In genomic region chr13:35501351-35502146, GRCm38 (mm10) we compare ENCODE assay signal across 9 mouse cellular contexts.
DNase-seq lines count a peak whose midpoint lies in the region; ATAC-seq and TF ChIP-seq lines count a peak whose summit lies in the region.
"Had no signal": no experiment of that assay in that cellular context is flagged by ENCODE, and none has a peak within 500 bp of the region (broad histone marks: within the 10 kb centered on the region; RNA-seq: fewer than 3 reads in every experiment).

No protein-coding gene starts in this region.

- no peak for TF ChIP-seq EP300 in liver, postnatal 0 days (IDR thresholded peaks at IDR 0.05; ENCODE audit: low read depth)

- H3K27me3 ChIP-seq in embryonic facial prominence, embryonic 13.5 days, result no peaks in the 10 kb centered on the region
- H3K27me3 ChIP-seq in neural tube, embryonic 13.5 days, result no peaks in the 10 kb centered on the region
- H3K27me3 ChIP-seq in liver, postnatal 0 days (ENCODE audit: insufficient read depth, low read length), result no peaks in the 10 kb centered on the region
- H3K27me3 ChIP-seq: liver, embryonic 15.5 days had no signal

- ATAC-seq in embryonic facial prominence, embryonic 13.5 days (ENCODE audit: insufficient number of reproducible peaks, insufficient read depth, low FRiP score, low TSS enrichment, low read depth), result no peak
- 0 out of 2 replicates have a peak, but pooled peaks have one; percentile 28 for ATAC-seq in neural tube, embryonic 13.5 days (ENCODE audit: low read depth)
- ATAC-seq in liver, postnatal 0 days, result no peak

- H3K9ac ChIP-seq in embryonic facial prominence, embryonic 13.5 days, result no peak overlapping the region
- H3K9ac ChIP-seq in neural tube, embryonic 13.5 days, result no peak overlapping the region
- H3K9ac ChIP-seq in liver, postnatal 0 days (replicated peaks), result no peak overlapping the region
- H3K9ac ChIP-seq: liver, embryonic 15.5 days had no signal

- peak overlapping the region; percentile 57; the same call in 1 of the 2 replicates for H3K27ac ChIP-seq in embryonic facial prominence, embryonic 13.5 days
- H3K27ac ChIP-seq in neural tube, embryonic 13.5 days (replicated peaks), result peak overlapping the region; percentile 59
- no peak overlapping the region for H3K27ac ChIP-seq in liver, postnatal 0 days (ENCODE audit: low read depth)
- H3K27ac ChIP-seq: liver, embryonic 15.5 days had no signal

- H3K4me2 ChIP-seq in embryonic facial prominence, embryonic 13.5 days, result no peak overlapping the region
- H3K4me2 ChIP-seq in neural tube, embryonic 13.5 days, result no peak overlapping the region
- H3K4me2 ChIP-seq in liver, postnatal 0 days (ENCODE audit: low read depth, low read length), result no peak overlapping the region
- H3K4me2 ChIP-seq: liver, embryonic 15.5 days had no signal

- H3K4me1 ChIP-seq in embryonic facial prominence, embryonic 13.5 days, result peaks cover 17% of the 10 kb centered on the region
- peaks cover 34% of the 10 kb centered on the region for H3K4me1 ChIP-seq in neural tube, embryonic 13.5 days (replicated peaks)
- no peaks in the 10 kb centered on the region for H3K4me1 ChIP-seq in liver, postnatal 0 days (ENCODE audit: insufficient read depth)
- H3K4me1 ChIP-seq: liver, embryonic 15.5 days had no signal

- H3K9me3 ChIP-seq in embryonic facial prominence, embryonic 13.5 days, result no peaks in the 10 kb centered on the region
- no peaks in the 10 kb centered on the region for H3K9me3 ChIP-seq in neural tube, embryonic 13.5 days
- no peaks in the 10 kb centered on the region for H3K9me3 ChIP-seq in liver, postnatal 0 days (ENCODE audit: low read length)
- H3K9me3 ChIP-seq: liver, embryonic 15.5 days had no signal

- TF ChIP-seq CTCF in liver, postnatal 0 days (IDR thresholded peaks at IDR 0.05; ENCODE audit: low read depth), result no peak

- H3K4me3 ChIP-seq in embryonic facial prominence, embryonic 13.5 days, result no peak overlapping the region
- no peak overlapping the region for H3K4me3 ChIP-seq in neural tube, embryonic 13.5 days
- no peak overlapping the region for H3K4me3 ChIP-seq in liver, postnatal 0 days (ENCODE audit: low read depth, low read length)
- H3K4me3 ChIP-seq: liver, embryonic 15.5 days had no signal

- no peaks in the 10 kb centered on the region for H3K36me3 ChIP-seq in embryonic facial prominence, embryonic 13.5 days
- H3K36me3 ChIP-seq in neural tube, embryonic 13.5 days, result no peaks in the 10 kb centered on the region
- no peaks in the 10 kb centered on the region for H3K36me3 ChIP-seq in liver, postnatal 0 days (replicated peaks; ENCODE audit: insufficient read depth, low read length)
- H3K36me3 ChIP-seq: liver, embryonic 15.5 days had no signal

- peak; percentile 30 for DNase-seq in MN1 (ENCODE audit: low spot score)
- DNase-seq in adipocyte (ENCODE audit: low spot score), result peak; percentile 29
- peak; percentile 71 to 77 for DNase-seq in layer of hippocampus, postnatal 10 days (ENCODE audit: low spot score in 2 of 2)
- no peak for DNase-seq in thymus, postnatal 10 days (ENCODE audit: low spot score in 2 of 2)
- DNase-seq in adrenal gland, postnatal 14 days, result no peak
- DNase-seq in liver, postnatal 0 days, result no peak

- WGBS in embryonic facial prominence, embryonic 13.5 days, result 28% methylated on average over 11 of the region's 11 CpGs
- WGBS in neural tube, embryonic 13.5 days, result 53% methylated on average over 11 of the region's 11 CpGs
- 70% methylated on average over 11 of the region's 11 CpGs for WGBS in liver, postnatal 0 days (ENCODE audit: insufficient replicate concordance)

Comparison
In these comparisons a context has a peak if more than half of its experiments do, and no peak if none do; other contexts are left out.
1. DNase-seq: peak in MN1 (single experiment), adipocyte (single experiment) and layer of hippocampus, postnatal 10 days (2 of 2); none in thymus, postnatal 10 days (0 of 2), adrenal gland, postnatal 14 days (single experiment) and liver, postnatal 0 days (single experiment).